Mouse (Mus musculus): ENCODE measurements at regions not wholly inside any gene's neighbourhood (a gene's known extent, or its start where the extent isn't known, plus 50 kb on each side); places are given as distances from the start of the nearest gene placed in this dataset.

- DNase-seq, result no peak
Observed at GRCm38 (mm10) chr2:61453490-61454281, 124.7 kb upstream of the Tank start.

- DNase-seq, result no peak
Observed at GRCm38 (mm10) chr2:61452581-61452980, 125.8 kb upstream of the Tank start.

- no peak for DNase-seq
Observed at GRCm38 (mm10) chr2:61450731-61451130, 127.7 kb upstream of the Tank start.

GRCm38 (mm10) chr2:61436591-61436990 lies 141.8 kb upstream of the Tank start:
- DNase-seq, result no peak

- DNase-seq, result no peak
Observed at GRCm38 (mm10) chr2:61407881-61408280, 170.5 kb upstream of the Tank start.

GRCm38 (mm10) chr2:61406104-61406751 lies 172.2 kb upstream of the Tank start:
- DNase-seq, result no peak

GRCm38 (mm10) chr2:61405261-61405660 lies 173.1 kb upstream of the Tank start:
- DNase-seq, result no peak

GRCm38 (mm10) chr2:61402588-61403487 lies 175.5 kb upstream of the Tank start:
- DNase-seq, result no peak

- DNase-seq, result peak; percentile 78
Observed at GRCm38 (mm10) chr2:61401636-61402587, 176.5 kb upstream of the Tank start.

GRCm38 (mm10) chr2:61398633-61399032 lies 179.8 kb upstream of the Tank start:
- no peak for DNase-seq

GRCm38 (mm10) chr2:61389622-61390021 lies 188.8 kb upstream of the Tank start:
- no peak for DNase-seq

- DNase-seq, result no peak
Observed at GRCm38 (mm10) chr2:61389207-61389606, 189.2 kb upstream of the Tank start.

- DNase-seq, result no peak
Observed at GRCm38 (mm10) chr2:61387561-61387960, 190.8 kb upstream of the Tank start.

GRCm38 (mm10) chr2:61386966-61387365 lies 191.4 kb upstream of the Tank start:
- DNase-seq, result no peak

- no peak for DNase-seq
Observed at GRCm38 (mm10) chr2:61384467-61384866, 193.9 kb upstream of the Tank start.

GRCm38 (mm10) chr2:61383744-61384295 lies 194.6 kb upstream of the Tank start:
- no peak for DNase-seq

GRCm38 (mm10) chr2:61379076-61379475 lies 199.3 kb upstream of the Tank start:
- DNase-seq, result no peak

GRCm38 (mm10) chr2:61378297-61378696 lies 200.1 kb upstream of the Tank start:
- no peak for DNase-seq

GRCm38 (mm10) chr2:61377756-61378155 lies 200.6 kb upstream of the Tank start:
- no peak for DNase-seq

GRCm38 (mm10) chr2:61362606-61363005 lies 215.8 kb upstream of the Tank start:
- no peak for DNase-seq

- no peak for DNase-seq
Observed at GRCm38 (mm10) chr2:61361394-61361793, 217.0 kb upstream of the Tank start.

- DNase-seq, result no peak
Observed at GRCm38 (mm10) chr2:61354104-61354503, 224.3 kb upstream of the Tank start.

All from thymus, postnatal 4 days (tissue).